Mouse (Mus musculus) CD8-positive naive resting alpha-beta T cell, adult 2 months (primary cell): ENCODE measurements around the gene Pou2f2.

ENCODE experiments used
- DNase-seq, 2 experiments: peaks; one replicate each; pipeline ENCODE4 v3.0.0; 2022; ENCODE audit warnings: low read depth in 2 of 2, low spot score in 2 of 2

The Pou2f2 gene

DNA sequence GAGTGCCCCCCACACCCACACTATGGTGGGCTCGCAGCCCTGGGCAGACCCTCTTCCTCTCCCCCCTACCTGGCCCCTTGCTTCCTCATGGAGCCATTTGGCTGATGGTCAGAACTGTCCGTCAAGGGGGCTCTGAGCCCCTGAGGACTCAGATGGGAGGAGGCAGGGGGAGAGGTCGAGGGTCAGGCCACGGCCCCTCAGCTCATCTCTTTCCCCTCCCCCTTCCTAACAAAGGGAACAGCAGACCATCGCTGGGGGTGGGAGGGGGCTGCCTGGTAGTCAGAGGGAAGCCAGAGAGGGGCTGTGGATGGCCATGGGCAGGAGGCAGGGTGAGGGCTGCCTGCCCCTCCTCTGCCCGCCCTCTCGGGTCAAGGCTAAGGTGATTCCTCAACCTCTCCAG lies 28.5 kb downstream of the Pou2f2 start:
- no peak for DNase-seq

DNA sequence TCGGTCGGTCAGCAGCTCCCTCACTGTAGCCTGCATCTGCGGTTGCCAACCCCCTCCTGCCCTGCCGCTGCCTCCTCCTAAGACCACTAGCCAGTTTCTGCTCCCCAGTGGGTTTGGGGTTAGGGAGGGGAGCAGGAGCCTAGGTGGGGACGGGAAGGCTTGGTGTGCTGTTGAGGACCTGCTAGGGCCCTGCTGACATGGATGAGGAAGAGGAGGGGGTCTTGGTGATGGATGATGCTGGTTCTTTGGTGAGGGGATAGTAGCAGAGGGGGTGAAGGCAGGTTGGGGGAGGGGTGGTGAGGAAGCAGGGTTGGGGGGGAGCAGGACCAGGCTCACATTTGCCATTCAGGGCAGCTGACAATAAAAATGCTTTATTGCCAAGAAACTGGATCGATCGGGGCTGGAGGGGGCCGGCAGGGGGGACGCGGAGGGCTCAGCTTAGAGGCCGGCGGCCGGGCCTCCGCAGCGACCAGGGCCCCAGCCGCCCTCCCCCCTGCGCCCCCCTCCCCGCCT lies 29.3 kb downstream of the Pou2f2 start:
- no peak for DNase-seq

DNA sequence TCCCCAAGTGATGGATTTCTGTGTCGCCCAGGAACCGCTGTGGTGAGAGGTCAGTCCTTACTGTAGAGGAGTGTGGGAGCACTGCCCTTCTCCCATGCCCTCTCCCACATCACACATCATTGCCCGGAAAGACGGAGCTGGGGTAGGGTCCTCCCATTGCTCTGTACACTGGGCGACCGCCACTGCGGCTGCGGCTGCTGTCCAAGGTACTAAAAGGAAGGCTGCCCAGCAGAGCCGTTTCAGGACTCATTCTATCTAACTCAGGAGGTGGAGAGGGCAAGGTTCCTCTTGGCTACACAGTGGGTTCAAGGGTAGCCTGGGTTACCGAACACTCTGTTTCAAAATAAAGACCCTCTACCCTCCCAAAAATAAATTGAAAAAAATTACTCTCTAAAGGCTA lies 33.6 kb downstream of the Pou2f2 start:
- peak in 1 of 2 experiments; percentile 24 for DNase-seq

DNA sequence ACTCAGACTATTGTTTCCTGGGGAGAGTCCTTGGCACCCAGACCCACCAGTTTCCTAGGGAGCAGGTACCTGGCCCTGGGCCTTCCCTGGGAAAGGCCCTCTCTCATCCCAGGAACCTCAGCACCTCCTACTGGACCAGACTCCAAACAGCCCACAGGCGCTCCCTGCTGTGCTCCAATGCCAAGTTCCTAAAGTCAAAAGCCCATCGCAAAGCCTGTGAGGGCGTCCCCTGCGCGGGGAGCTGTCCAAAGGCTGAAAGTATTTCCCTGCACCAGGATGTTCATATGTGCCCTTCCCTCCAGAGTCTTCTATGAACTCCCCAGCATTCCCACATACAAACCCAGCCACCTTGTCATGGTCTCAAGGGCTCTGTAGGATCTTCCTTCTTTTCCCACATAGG lies 37.8 kb downstream of the Pou2f2 start:
- no peak for DNase-seq

DNA sequence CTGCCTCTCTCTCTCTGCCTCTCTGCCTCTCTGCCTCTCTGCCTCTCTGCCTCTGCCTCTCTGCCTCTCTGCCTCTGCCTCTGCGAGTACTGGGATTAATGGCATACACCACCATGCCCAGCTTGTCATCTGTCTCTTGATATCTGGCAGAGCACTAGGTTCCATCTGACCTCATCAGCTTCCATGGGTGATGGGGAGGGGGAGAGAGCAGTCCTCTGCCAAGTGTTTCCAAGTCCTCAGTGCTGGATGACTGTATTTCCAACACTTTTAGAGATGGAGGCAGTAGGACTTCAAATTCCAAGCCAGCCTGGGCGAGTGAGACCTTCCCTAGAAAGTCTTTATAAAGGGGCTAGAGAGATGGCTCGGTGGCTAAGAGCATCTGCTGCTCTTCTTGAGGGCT lies 42.0 kb downstream of the Pou2f2 start:
- DNase-seq: no peak

DNA sequence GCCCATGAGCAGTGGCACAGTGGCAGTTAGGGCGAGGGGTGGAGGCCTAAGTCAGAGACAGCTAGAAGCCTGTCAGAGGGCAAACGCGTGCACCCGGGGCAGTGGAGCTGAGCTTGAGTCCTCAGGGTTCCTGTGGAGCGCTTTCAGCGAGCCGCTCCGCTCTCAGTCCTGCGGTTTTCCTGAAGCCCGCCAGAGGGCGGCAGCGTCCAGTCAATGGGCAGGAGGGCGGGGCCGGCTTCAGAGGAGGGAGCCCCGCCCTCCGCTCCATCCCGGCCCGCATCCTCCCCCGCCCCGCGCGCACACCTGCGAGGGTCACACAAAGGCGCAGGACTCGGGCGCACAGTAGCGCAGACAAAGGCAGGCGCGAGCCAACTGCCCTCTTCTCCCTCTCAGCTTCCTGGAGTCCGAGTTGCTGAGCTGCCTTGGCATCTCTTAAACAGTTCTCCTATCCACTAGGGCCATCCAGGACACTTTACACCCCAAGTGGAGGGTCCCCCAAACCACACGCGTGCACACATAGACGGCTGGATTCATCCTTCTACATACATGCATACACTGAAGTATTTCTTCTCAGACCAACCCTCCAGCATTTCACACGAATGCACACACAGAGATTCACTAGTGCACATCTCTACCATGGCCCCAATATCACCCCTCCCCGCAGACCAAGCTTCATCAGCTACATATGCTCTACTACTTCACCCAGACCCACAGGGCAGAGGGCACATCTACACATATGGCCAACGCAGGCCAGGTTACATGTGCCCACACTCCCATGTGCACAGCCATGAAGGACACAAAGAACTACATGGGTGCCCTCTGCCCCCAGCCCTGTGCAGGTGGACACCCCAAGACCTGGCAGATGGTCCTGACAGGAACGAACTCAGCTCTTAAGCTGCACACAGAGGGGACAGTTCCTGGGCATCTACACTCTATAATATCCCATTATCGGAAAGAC lies 46.2 kb downstream of the Pou2f2 start:
- DNase-seq: peak; percentile 79 to 83

DNA sequence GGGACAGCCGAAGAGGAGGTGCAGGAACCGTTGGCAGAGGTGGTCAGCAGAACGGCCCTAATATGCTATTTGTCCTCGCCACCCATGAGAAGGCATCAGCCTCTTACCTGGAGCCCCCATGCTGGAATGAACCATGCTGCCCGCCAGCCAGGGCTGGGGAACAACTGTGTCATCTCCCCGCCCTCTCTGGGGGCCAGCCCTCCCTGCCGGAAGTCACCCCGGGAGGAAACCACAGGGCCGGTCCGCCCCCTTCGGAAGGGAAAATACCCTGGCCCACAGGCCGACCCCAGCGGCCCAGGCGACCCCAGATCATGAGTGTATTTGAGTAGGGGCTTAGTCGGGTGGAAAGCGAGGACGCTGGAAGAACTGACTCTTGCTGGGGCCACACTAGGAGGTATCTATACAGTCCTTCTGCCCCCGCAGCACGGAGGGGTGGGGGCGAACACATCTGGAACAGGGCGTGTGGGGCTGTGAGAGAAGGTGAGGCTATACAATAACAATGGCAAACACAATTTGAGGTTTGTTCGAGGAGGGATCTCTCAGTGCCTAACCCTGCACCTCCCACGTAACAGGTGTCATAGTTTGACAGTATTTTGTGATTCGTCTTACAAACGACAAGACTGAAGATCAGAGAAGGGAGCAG lies 47.1 kb downstream of the Pou2f2 start:
- DNase-seq: peak; percentile 52 to 69

DNA sequence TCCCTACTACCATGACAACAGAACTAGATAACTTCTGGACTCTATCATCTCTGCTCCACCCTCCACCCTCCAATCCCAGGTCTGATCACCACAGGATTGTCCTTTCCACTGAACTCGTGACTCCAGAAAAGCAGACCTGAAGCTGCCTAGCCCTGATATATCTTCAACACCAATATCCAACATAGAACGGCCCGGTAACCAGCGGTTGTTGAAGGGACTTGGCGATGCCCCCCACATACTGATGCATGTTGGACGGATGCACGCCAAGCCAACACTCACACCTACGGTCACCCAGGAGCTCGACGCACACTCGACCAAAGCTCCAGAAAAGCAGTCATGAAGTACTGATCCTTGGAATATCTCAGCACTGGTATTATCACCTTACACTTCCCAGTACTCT lies 48.3 kb downstream of the Pou2f2 start:
- DNase-seq: no peak

DNA sequence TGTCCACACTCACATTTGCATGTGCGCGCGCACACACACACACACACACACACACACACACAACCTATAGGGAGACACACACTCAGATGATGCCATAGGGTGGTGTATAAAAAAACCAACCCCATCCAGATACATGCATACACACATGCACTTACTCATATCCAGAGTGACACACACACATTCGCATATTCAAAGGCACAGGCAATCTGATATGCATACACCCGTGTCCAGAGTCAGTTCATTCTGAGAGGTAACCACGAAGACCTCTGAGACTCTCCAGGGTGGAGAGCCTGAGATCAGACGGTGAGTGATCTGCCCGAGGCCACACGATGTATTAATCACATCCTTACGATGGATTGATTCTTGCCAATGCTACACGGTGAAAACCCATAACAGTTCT lies 49.0 kb downstream of the Pou2f2 start:
- DNase-seq: no peak

DNA sequence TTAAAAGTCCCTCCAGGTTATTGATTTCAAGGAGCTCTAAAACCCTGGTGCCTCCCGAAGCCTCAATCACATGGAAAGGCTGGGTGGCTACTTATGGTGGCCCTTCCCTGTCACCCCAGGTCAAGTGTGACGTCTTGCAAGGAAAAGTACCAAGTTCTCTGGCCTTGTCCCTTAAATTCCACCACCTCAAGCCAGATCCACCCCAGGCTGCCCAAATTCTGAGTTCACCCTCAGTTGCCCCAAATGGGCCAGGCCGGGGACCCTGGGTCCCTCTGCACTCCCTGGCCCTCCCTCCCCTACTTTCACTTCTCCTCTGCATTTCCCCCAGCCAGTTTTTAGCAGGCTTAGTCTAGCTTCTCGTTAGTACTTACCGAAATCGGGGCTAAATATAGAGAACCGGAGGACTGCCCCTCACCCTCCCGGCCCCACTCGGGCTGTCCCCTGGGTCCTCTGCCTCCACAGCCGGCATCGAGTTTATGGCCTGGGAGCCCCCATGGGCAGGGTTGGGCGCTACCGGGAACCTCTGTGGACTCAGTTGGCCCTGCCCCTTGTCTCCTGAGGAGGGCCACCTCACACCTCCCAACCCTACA lies 50.0 kb downstream of the Pou2f2 start:
- no peak for DNase-seq

DNA sequence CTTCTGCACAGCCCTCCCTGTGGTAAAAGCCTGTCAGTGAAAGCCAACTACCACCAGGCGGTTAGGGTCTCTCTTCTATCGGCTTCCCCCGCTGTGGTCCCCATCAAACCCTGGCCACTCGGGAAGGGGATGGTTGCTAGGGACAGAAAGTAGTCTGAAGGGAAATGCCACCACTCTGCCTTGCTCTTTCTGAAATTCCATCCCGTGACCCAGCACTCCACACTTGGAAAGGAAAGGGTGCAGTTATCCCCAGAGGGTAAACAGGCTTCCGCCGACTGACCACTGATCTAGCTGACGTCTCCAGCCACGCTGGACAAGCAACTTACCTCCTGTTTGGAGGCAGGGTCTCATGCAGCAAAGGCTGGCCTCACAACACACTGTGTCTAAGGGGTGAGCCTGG lies 51.6 kb downstream of the Pou2f2 start:
- DNase-seq: no peak

DNA sequence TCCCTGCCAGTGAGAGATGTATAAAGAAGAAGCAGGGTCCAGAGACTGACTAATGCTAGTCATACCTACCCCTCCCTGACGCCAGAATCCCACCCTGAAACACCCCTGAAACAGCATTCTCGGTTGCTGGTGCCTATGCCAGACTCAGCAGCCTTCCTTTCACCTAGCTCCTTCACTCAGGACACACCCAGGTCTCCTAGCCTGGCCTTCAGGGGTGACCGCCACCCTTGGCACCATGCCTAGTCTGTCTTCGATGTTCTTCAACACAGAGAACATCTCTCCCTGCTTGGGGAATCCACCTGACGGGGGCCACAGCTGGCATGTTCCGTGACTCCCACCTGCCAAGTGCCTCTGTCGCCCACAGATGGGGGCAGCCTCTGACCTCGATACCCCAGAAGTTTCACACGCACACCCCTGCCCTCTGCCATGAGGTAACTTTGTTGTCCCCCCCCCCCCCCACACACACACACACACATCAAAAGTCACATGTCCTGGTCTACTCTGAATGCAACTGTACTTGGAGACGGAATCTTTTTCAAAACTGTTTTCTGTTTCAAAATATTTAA lies 53.7 kb downstream of the Pou2f2 start:
- DNase-seq: no peak

DNA sequence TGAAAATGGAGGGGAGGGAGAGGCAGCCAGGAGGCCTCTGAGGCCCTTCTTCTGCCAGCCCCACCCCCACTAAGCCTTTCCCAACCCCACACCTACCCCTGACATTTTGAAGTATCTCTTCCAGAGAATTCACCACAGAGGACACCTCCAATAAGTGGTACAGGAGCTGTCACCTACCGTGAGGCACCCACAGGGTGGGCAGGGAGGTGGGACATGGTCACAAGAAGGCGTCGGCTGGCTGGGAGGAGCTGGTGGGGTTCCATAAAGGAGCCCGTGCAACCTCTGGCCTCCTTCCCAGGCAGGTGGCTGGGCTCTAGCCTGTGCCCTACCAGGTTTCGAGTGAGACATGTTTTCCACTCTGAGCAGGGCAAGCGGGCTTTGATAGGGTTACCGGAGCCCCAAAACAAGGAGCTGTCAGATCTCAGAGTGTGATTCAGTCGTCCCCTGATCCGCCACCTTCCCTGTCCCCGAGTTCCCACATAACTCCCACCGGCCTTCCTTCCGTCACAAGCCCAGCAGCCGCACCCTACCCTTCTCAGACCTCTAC lies 58.2 kb downstream of the Pou2f2 start:
- no peak for DNase-seq

DNA sequence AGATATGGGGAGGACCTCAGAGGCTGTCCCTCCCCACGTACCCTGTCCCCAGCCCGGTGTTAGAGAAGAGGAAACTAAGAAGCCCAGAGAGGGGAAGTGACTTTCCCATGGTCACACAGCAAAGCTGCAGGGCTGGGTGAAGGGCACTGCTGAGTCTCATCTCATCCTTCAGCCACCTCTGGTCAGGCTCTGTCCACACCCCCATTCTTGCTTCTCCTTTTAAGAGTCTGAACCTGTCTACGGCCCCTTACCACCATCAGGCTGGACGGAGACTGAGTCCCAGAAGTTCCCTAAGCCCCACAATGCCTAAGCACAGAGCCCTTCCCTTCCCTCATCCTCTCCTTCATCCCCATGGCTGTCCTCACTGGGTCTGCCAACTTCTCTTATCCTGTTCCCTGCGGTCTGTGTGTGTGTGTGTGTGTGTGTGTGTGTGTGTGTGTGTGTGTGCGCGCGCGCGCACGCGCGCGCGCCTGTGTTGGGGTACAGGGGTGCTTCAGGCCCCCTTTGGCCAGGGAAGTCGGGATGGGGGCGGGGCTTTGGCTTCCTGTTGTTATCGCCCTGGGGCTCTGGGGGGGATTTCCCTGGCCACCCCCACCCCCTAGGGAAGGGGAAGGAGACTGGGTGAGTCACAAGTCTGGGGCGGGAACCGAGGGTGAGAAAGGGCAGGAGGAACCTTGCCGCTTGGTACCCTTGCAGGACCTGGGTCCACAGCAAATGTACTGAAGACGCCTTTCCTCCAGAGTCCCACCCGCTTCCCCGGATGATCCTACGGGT lies 59.3 kb downstream of the Pou2f2 start:
- peak; percentile 20 to 44 for DNase-seq

DNA sequence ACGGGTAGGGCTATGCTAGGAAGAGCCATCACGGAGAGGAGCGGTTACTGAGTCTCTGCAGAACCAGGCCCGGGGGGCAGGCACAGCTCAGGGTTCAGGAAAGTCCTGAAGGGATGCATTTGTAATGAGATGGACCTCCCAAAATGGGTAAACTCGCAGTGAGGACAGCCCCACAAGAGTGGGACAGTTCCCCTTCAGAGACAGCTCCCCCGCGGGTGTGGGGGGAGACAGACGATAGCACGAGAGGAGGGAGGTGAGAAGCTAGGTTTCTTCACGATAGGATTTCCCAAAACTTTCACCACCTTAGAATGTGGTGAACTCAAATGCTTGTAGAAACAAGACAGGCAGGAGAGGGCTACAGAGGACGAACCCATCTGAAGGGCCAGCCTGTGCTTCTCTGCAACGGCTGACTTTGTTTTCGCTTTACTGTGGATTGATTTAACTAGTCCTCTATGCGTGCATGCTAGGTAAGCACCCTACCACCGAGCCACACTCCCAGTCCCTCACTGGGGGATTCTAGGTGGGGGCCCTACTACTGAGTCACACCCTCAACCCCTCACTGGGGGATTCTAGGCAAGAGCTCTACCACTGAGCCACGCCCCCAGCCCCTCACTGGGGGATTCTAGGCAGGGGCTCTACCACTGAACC lies 66.4 kb downstream of the Pou2f2 start:
- no peak for DNase-seq

DNA sequence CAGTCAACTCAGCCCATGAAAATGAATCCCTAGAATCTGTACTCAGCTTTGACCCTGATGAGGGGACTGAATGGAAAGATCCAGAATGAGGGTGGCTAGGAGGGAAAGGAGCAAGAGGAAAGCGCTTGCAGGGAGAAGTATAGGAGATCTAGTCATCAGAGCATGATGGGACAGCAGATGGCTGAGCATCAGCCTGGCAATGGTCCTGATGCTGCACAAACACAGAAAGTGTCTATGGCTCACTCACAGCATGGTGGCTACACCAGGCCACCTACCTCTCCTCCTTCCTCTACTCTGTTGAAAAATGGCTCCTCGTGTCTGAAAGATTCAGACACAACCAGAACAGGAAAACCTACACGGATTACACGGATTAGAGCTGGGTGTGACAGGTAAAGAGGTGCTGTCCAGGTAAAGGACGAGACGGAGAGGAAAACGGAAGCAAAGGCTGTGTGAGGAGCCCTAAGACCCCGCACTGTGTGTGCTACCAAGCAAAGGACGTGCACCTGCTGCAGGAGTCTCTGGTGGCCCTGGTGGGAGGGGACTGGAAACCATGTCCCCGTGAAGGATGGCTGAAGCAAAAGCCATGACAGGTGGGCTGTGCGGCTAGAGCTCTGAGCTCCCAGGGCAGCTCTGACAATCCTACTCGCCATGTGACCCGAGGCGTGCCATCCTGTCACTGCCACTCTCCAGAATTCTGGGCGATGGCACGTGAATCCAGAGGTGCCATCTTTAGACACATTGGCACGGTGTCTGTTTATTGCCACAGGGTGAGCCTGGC lies 67.2 kb downstream of the Pou2f2 start:
- DNase-seq: no peak

DNA sequence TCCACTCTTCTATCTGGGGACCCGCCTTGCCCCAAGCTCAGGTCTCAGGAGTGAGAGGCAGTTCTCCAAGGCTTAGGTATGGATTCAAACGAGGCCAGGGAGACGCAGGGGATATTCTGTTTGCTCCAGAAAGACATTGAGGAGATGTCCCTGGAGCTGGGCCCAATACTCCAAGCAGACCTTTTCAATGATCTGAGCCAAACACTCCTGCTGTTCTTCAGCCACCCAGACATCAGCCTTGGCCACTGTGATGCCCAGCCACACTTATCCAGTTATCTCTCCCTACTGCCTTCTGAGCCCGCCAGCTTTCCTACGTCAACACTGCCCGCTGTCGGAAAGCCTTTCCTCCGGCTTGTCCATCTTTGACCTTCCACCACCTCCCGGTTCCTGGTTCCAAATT lies 69.2 kb downstream of the Pou2f2 start:
- no peak for DNase-seq

DNA sequence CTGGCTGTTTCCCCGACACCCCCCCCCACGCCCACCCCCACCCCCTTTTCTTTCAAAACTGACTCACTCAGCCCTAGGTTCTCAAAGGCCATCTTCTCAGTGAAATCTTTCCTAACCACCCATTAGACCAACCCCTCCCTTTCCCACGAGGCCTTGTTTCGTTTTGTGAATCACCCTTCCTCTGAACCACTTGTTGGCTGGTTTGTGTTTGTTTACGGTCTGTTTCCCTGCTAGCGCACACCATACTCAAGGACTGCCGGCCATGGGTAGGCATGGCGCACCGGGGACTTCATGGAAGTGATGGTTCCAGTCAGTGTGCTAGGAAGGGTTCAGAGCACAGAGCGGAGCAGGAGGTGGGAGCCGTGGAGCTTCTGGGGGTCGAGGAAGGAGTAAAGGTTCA lies 70.2 kb downstream of the Pou2f2 start:
- no peak for DNase-seq

DNA sequence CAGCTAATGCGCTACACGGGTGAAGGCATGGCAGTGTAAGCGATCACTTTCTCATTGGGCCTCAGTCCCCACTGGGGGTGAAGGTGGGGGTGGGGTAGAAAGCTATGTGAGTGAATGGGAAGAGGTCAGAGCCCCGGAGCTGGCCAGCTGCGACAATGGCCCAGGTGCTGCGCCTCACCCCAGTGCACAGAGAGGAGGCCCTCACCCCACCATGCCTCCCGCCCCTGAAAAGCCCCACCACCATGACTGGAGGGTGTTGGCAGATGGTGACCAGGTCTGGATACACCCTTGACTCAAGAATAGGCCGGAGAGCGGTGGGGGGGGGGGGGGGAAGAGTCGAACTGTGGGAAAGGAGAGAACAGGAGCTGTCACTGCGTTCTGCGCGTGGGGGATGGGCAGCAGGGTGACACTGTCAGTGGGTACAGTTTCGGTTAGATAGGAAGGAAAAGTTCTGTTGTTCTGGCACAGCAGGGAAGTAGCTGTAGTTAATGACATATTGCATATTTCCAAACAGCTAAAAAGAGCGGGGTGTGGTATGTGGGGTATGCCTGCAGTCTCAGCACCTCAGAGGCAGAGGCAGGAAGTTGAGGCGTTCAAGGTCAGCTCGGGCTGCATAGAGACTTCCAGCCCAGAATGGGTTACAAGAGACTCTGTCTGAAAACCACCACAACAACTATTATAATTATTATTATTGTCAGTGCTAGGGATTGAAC lies 72.6 kb downstream of the Pou2f2 start:
- no peak for DNase-seq
